Mouse (Mus musculus) G1E (cell line): ENCODE measurements around the gene Gusb. TPM values are rescaled to one million over a fixed set of nuclear protein-coding genes. Genes with fewer than 3 reads are reported as not detected.

Experiments
- ATAC-seq: 2 replicates; pipeline ENCODE4 v1.8.0; 2016; ENCODE audit warnings: mild to moderate bottlenecking; ENCODE audit not compliant: insufficient number of reproducible peaks, poor library complexity, low FRiP score, severe bottlenecking; ENCODE audit errors: extremely low read depth
- DNase-seq: peaks from one replicate; pipeline ENCODE4 v3.0.0; 2012; ENCODE audit warnings: low spot score
- H3K27me3 ChIP-seq: 2 replicates; pipeline ENCODE4 v1.6.1; 2012; ENCODE audit warnings: mild to moderate bottlenecking, low read length, inconsistent platforms; ENCODE audit not compliant: insufficient read depth
- H3K36me3 ChIP-seq: replicated peaks from 2 replicates; pipeline ENCODE3; 2012; ENCODE audit warnings: mild to moderate bottlenecking, inconsistent platforms
- H3K4me1 ChIP-seq: 2 replicates; pipeline ENCODE4 v1.6.1; 2012; ENCODE audit warnings: low read depth, low read length, inconsistent platforms, mixed read lengths; ENCODE audit not compliant: insufficient read depth
- H3K4me3 ChIP-seq: 2 replicates; pipeline ENCODE4 v1.5.1; 2012; ENCODE audit warnings: low read depth, mild to moderate bottlenecking, inconsistent platforms, low read length, moderate library complexity, mixed read lengths
- H3K9me3 ChIP-seq: replicated peaks from 2 replicates; pipeline ENCODE4 v1.6.1; 2012; ENCODE audit warnings: inconsistent platforms
- CTCF ChIP-seq: IDR thresholded peaks from 2 replicates; pipeline ENCODE4 v1.5.1; 2012; ENCODE audit warnings: low read depth, low read length, inconsistent platforms, mixed read lengths
- GATA1 ChIP-seq: IDR thresholded peaks from 2 replicates; pipeline ENCODE4 v1.6.1; 2012; ENCODE audit warnings: borderline replicate concordance, low read length, inconsistent platforms, mixed read lengths
- GATA2 ChIP-seq: IDR thresholded peaks from 2 replicates; pipeline ENCODE4 v1.6.1; 2012; ENCODE audit warnings: low read depth, low read length, inconsistent platforms, borderline replicate concordance
- POLR2AphosphoS5 ChIP-seq: IDR thresholded peaks from 2 replicates; pipeline ENCODE4 v1.6.1; 2012; ENCODE audit warnings: low read depth, low read length, inconsistent platforms; ENCODE audit not compliant: insufficient replicate concordance
- TAL1 ChIP-seq: conservative IDR thresholded peaks from 2 replicates; pipeline ENCODE4 v1.6.1; 2012; ENCODE audit warnings: low read depth, low read length, inconsistent platforms, mixed read lengths
- polyA plus RNA-seq: library from polyadenylated mRNA; stranded (reverse); fragments of >175 nt; gene quantifications from 2 replicates; pipeline ENCODE4 v1.2.3, GENCODE M21; 2012
- total RNA-seq, 2 experiments: library from RNA; stranded (forward) in 1 of 2; stranded (reverse) in 1 of 2; fragments of 200-1000 nt in 1 of 2; fragments of >200 nt in 1 of 2; fragmentation: Nextera tagmentation in 1 of 2; gene quantifications; 2 replicates each; pipeline ENCODE4 v1.2.3; 2014 to 2017

Gusb gene
- total and polyA plus RNA-seq, 3 experiments = 19.5 to 74.6 (median 53.6) TPM

GRCm38 (mm10) chr5:130046589-130046988 is 43.7 kb upstream of the Gusb start:
- Histone ChIP-seq H3K4me1 (no peaks in the 10 kb centered on the region), H3K9me3 (no peaks in the 10 kb centered on the region), H3K27me3 (no peaks in the 10 kb centered on the region), H3K36me3 (peaks cover 94% of the 10 kb centered on the region), H3K4me3 (no peak overlapping the region)
- no peak for ATAC-seq
- TF ChIP-seq GATA2 = no peak
- DNase-seq = no peak

GRCm38 (mm10) chr5:130046100-130046499 is 43.3 kb upstream of the Gusb start:
- Histone ChIP-seq H3K9me3 (no peaks in the 10 kb centered on the region), H3K4me3 (no peak overlapping the region), H3K4me1 (no peaks in the 10 kb centered on the region), H3K36me3 (peaks cover 94% of the 10 kb centered on the region), H3K27me3 (no peaks in the 10 kb centered on the region)
- TF ChIP-seq POLR2AphosphoS5 = no peak
- TF ChIP-seq CTCF = no peak
- no peak for TF ChIP-seq TAL1
- TF ChIP-seq GATA2 = no peak
- no peak for TF ChIP-seq GATA1
- no peak for DNase-seq
- ATAC-seq = no peak

GRCm38 (mm10) chr5:130044201-130044695 is 41.4 kb upstream of the Gusb start:
- no peak for ATAC-seq
- Histone ChIP-seq H3K27me3 (no peaks in the 10 kb centered on the region), H3K9me3 (no peaks in the 10 kb centered on the region), H3K36me3 (peaks cover 96% of the 10 kb centered on the region), H3K4me1 (peaks cover 5% of the 10 kb centered on the region), H3K4me3 (no peak overlapping the region)
- TF ChIP-seq CTCF = no peak
- no peak for TF ChIP-seq GATA2
- TF ChIP-seq TAL1 = no peak
- no peak for TF ChIP-seq GATA1
- no peak for TF ChIP-seq POLR2AphosphoS5
- DNase-seq = no peak

GRCm38 (mm10) chr5:130043741-130044140 is 40.9 kb upstream of the Gusb start:
- Histone ChIP-seq H3K4me3 (no peak overlapping the region), H3K27me3 (no peaks in the 10 kb centered on the region), H3K36me3 (peaks cover 93% of the 10 kb centered on the region), H3K9me3 (no peaks in the 10 kb centered on the region), H3K4me1 (peaks cover 5% of the 10 kb centered on the region)
- ATAC-seq (no peak), DNase-seq (no peak)
- no peak for TF ChIP-seq GATA2
- TF ChIP-seq CTCF = no peak

GRCm38 (mm10) chr5:130041262-130041661 is 38.4 kb upstream of the Gusb start:
- peaks cover 5% of the 10 kb centered on the region for H3K4me1 ChIP-seq
- no peak for DNase-seq
- H3K4me3 ChIP-seq = no peak overlapping the region
- ATAC-seq = no peak
- H3K9me3 ChIP-seq = no peaks in the 10 kb centered on the region
- H3K36me3 ChIP-seq = peaks cover 87% of the 10 kb centered on the region
- TF ChIP-seq TAL1 = no peak
- TF ChIP-seq GATA2 = no peak
- no peak for TF ChIP-seq POLR2AphosphoS5
- TF ChIP-seq GATA1 = no peak
- TF ChIP-seq CTCF = no peak
- no peaks in the 10 kb centered on the region for H3K27me3 ChIP-seq

- no peak for DNase-seq
- Histone ChIP-seq H3K4me3 (no peak overlapping the region), H3K9me3 (no peaks in the 10 kb centered on the region), H3K27me3 (no peaks in the 10 kb centered on the region), H3K4me1 (peaks cover 5% of the 10 kb centered on the region), H3K36me3 (peaks cover 86% of the 10 kb centered on the region)
- ATAC-seq = no peak
- TF ChIP-seq GATA2 = no peak
- TF ChIP-seq GATA1 = no peak
- TF ChIP-seq CTCF = no peak
- TF ChIP-seq TAL1 = no peak
- TF ChIP-seq POLR2AphosphoS5 = no peak
Observed at GRCm38 (mm10) chr5:130040797-130041196, 37.9 kb upstream of the Gusb start.
